In genomic region chr5:85918288-85918687, GRCm38 (mm10) we compare ENCODE assay signal across 30 mouse cellular contexts.
A peak's percentile ranks its signal among the peaks of the same experiment; 100 is the strongest.
DNase-seq lines count a peak whose midpoint lies in the region; ATAC-seq and TF ChIP-seq lines count a peak whose summit lies in the region.
"Had no signal": no experiment of that assay in that cellular context is flagged by ENCODE, and none has a peak within 500 bp of the region (broad histone marks: within the 10 kb centered on the region; RNA-seq: fewer than 3 reads in every experiment).

No protein-coding gene starts in this region.

- no peak for ATAC-seq in liver, embryonic 11.5 days (replicated peaks; ENCODE audit: low FRiP score)
- ATAC-seq: activated CD4-positive, CD25-positive, alpha-beta regulatory T cell, adult 4 months; forebrain, postnatal 0 days; inflammation-experienced regulatory T-cells, adult 6 months; liver, embryonic 12.5 days; liver, postnatal 0 days; midbrain, embryonic 16.5 days had no signal

- intact Hi-C loops in left cerebral cortex, postnatal 25 days (cut with DNase I), result no loop called here

- H3K9me3 ChIP-seq in liver, embryonic 11.5 days (ENCODE audit: control insufficient read depth, low read length), result no peaks in the 10 kb centered on the region
- H3K9me3 ChIP-seq: forebrain, embryonic 12.5 days; heart, embryonic 13.5 days; hindbrain, embryonic 15.5 days; limb, embryonic 13.5 days; liver, embryonic 12.5 days; neural tube, embryonic 13.5 days had no signal

- DNase-seq in layer of hippocampus, adult 2 months (ENCODE audit: low spot score in 2 of 2), result peak; percentile 21 to 63
- DNase-seq in layer of hippocampus, postnatal 10 days (ENCODE audit: low spot score in 2 of 2), result no peak
- DNase-seq in brain, adult 2 months (ENCODE audit: low read depth, low spot score), result peak; percentile 62
- peak; percentile 37 to 70 for DNase-seq in frontal cortex, postnatal 36 days (ENCODE audit: low spot score in 2 of 2)
- peak; percentile 48 to 74 for DNase-seq in left cerebral cortex, postnatal 25 days (ENCODE audit: low spot score in 2 of 2)
- DNase-seq in urinary bladder, postnatal 10 days (ENCODE audit: low spot score), result no peak
- no peak for DNase-seq in liver, embryonic 11.5 days (ENCODE audit: low spot score)
- DNase-seq in kidney, postnatal 10 days, result no peak
- DNase-seq: adrenal gland, adult 2 months; adrenal gland, postnatal 36 days; B cell, adult 2 months; cerebellum, adult 2 months; cerebellum, postnatal 14 days; forebrain, postnatal 0 days; heart, postnatal 10 days; kidney, adult 18-20 months; kidney, postnatal 4 days; liver, postnatal 0 days; lung, postnatal 36 days had no signal

- H3K27ac ChIP-seq in layer of hippocampus, adult 2 months, result no peak overlapping the region; the same call in 1 of the 2 replicates
- no peak overlapping the region for H3K27ac ChIP-seq in liver, embryonic 11.5 days (ENCODE audit: low read depth, low read length)
- H3K27ac ChIP-seq: forebrain, embryonic 12.5 days; heart, embryonic 13.5 days; hindbrain, embryonic 15.5 days; limb, embryonic 13.5 days; liver, embryonic 12.5 days; neural tube, embryonic 13.5 days had no signal

- no peak overlapping the region for H3K9ac ChIP-seq in liver, embryonic 11.5 days (ENCODE audit: low read depth, low read length)
- H3K9ac ChIP-seq: forebrain, embryonic 12.5 days; forebrain, postnatal 0 days; heart, embryonic 13.5 days; hindbrain, embryonic 15.5 days; limb, embryonic 13.5 days; liver, embryonic 12.5 days; liver, postnatal 0 days; neural tube, embryonic 13.5 days had no signal

- H3K36me3 ChIP-seq in liver, embryonic 11.5 days (ENCODE audit: control insufficient read depth, insufficient read depth, low read length), result no peaks in the 10 kb centered on the region
- H3K36me3 ChIP-seq: forebrain, embryonic 12.5 days; heart, embryonic 13.5 days; hindbrain, embryonic 15.5 days; limb, embryonic 13.5 days; liver, embryonic 12.5 days; neural tube, embryonic 13.5 days had no signal

- WGBS in liver, embryonic 11.5 days, result 86% methylated on average over 2 of the region's 2 CpGs

- no peaks in the 10 kb centered on the region for H3K4me1 ChIP-seq in liver, embryonic 11.5 days (replicated peaks; ENCODE audit: control insufficient read depth, insufficient read depth, low read length)
- H3K4me1 ChIP-seq: forebrain, embryonic 12.5 days; heart, embryonic 13.5 days; hindbrain, embryonic 15.5 days; limb, embryonic 13.5 days; liver, embryonic 12.5 days; neural tube, embryonic 13.5 days had no signal

- no peaks in the 10 kb centered on the region for H3K27me3 ChIP-seq in liver, embryonic 11.5 days (replicated peaks; ENCODE audit: control insufficient read depth, insufficient read depth, low read length)
- H3K27me3 ChIP-seq: forebrain, embryonic 12.5 days; heart, embryonic 13.5 days; hindbrain, embryonic 15.5 days; limb, embryonic 13.5 days; liver, embryonic 12.5 days; neural tube, embryonic 13.5 days had no signal

- no peak for TF ChIP-seq CTCF in layer of hippocampus, adult 2 months (conservative IDR thresholded peaks at IDR 0.05)

- H3K4me2 ChIP-seq in liver, embryonic 11.5 days, result no peak overlapping the region
- H3K4me2 ChIP-seq: forebrain, embryonic 12.5 days; heart, embryonic 13.5 days; hindbrain, embryonic 15.5 days; limb, embryonic 13.5 days; liver, embryonic 12.5 days; midbrain, embryonic 11.5 days; neural tube, embryonic 13.5 days had no signal

- H3K4me3 ChIP-seq in layer of hippocampus, adult 2 months, result no peak overlapping the region
- no peak overlapping the region for H3K4me3 ChIP-seq in liver, embryonic 11.5 days (ENCODE audit: low read depth, low read length)
- H3K4me3 ChIP-seq: erythroblast, embryonic 14.5 days; forebrain, embryonic 12.5 days; heart, embryonic 13.5 days; hindbrain, embryonic 15.5 days; limb, embryonic 13.5 days; liver, embryonic 12.5 days; neural tube, embryonic 13.5 days had no signal

Comparison
In these comparisons a context has a peak if more than half of its experiments do, and no peak if none do; other contexts are left out.
1. DNase-seq: peak in layer of hippocampus, adult 2 months (2 of 2), brain, adult 2 months (single experiment), frontal cortex, postnatal 36 days (2 of 2) and left cerebral cortex, postnatal 25 days (2 of 2); none in layer of hippocampus, postnatal 10 days (0 of 2), urinary bladder, postnatal 10 days (single experiment), liver, embryonic 11.5 days (single experiment) and kidney, postnatal 10 days (single experiment).